Mouse (Mus musculus) c-Kit-positive CD71-positive TER-119-positive erythroid progenitor cells, embryonic 14.5 days (primary cell): ENCODE results near the gene 1700018G05Rik.
"Not testable (repeated sequence)": the region's sequence is repeated elsewhere in the genome, so short reads cannot be mapped to it uniquely, and the experiment has no call there.

ENCODE experiments used
- DNase-seq: peaks from one replicate; pipeline ENCODE4 v3.0.0-alpha.2; 2013; ENCODE audit warnings: low spot score

Gene 1700018G05Rik

DNA sequence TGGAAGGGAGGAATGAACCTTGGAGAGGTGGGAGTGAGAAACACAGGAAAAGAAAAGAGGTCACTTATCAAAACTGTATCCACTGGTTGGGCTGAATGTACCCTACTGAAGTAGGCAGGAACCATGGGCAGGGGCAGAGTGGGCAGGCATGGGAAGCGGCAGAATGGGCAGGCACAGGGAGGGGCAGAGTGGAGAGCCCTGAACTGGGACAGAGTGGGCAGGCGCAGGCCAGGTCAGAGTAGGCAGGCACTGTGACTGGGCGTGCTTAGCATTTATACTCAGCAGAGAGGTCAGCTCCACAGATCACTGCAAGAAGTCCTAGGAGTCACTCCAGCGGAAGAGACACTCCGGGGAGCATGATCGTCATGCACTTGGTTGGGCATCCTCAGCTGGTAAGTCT is at the start of gene 1700018G05Rik:
Gene 1700018G05Rik (plus strand): TSS at position 301 of the 400 bp plus-strand sequence.
- not testable (repeated sequence) for DNase-seq

- not testable (repeated sequence) for DNase-seq
Measured at GRCm38 (mm10) chrX:102908587-102908986, 19.6 kb upstream of the 1700018G05Rik start, which contains the start of the genes Dmrtc1a and 1700011M02Rik. Gene Dmrtc1a, minus strand, starts transcription at chrX:102908687. Gene 1700011M02Rik, plus strand, starts transcription at chrX:102908905.

GRCm38 (mm10) chrX:102914823-102915222 is 13.3 kb upstream of the 1700018G05Rik start:
- DNase-seq: not testable (repeated sequence)

DNA sequence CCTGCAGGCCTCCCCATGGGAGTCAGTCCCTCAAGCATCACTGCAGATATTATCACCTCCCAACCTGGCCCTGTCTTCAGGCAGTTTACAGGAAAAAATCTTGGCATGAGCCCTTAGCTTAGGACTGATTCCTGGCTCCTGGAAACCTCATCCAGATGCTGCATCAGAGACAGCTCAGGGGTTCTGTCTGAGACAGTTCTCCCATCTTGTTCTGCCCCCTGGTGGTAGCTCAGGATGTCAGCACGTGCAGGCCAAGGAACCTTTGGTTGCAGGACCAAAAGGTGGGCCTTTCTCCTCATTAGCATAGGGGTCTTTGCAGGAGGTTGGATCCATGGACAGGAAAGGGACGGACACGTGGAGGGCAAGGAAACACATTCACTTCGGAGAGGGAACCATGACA is 1.5 kb upstream of the 1700018G05Rik start:
- not testable (repeated sequence) for DNase-seq

DNA sequence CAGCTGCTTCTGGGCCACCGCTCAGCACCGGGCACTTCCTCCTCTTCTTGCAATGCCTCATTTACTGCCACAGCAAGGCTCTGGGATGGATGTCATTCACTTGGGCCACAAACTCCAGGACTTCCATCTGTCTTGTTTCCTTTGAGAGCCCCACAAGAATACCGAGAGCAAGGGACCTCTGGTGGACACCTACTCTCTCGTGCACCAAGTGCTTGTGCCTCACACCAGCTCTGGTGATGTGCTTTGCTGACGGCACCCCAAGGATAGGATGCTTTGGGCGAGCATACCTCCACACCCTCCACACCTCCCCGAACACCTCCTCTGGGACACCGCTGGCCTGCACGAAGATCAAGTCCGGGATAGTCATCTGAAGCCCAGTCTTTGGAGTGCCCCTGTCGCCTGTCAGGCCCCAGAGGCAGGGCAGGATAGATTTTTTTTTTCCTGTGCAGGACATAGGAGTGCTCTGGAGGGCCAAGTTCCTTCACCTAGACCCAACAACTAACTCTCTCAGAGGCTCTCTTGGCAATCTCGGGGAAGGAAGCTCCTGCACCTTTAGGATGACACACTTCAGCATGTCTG is 4.9 kb downstream of the 1700018G05Rik start:
- DNase-seq: no peak

- DNase-seq: no peak
Measured at GRCm38 (mm10) chrX:102933571-102934394, 5.6 kb downstream of the 1700018G05Rik start.

DNA sequence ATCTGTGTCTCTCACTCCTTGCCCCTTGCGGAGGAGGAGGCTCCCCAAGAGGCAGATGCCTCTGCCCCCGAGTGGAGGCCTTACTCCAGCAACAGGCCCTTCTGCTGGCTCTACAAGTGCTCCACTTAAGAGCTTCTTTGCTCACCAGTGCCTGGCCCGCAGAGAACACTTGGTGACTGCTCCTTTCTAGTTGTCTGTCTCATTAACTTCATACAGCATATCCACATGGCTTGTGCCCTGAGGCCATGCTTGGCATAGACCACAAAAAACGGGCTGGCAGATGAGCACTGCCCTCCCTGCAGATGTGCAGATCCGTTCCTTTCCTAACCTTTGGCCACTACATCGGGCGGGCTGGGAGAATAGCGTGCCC is 6.2 kb downstream of the 1700018G05Rik start:
- DNase-seq: no peak

GRCm38 (mm10) chrX:102936743-102937142 is 8.6 kb downstream of the 1700018G05Rik start:
- DNase-seq: no peak

GRCm38 (mm10) chrX:102950136-102950535 is 22.0 kb downstream of the 1700018G05Rik start:
- not testable (repeated sequence) for DNase-seq

- DNase-seq: no peak
Measured at GRCm38 (mm10) chrX:102958917-102959316, 30.7 kb downstream of the 1700018G05Rik start.

DNA sequence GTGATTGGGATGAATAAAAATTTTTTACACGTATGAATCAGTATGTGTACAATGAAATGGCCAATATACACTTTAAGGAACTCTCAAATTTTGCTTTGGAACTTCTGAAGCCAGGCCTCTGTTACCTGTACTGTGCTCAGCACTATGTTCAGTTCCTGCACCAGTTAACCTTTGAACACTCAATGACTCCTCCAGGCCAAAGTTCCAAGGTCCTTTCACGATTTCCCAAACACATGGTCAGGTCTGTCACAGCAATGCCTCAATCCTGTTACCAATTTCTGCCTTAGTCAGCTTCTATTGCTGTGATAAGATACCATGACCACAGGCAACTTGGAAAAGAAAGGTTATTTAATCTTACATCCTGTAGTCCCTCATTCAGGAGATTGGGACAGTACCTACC is 32.4 kb downstream of the 1700018G05Rik start:
- DNase-seq: no peak
